Mouse (Mus musculus): ENCODE results near the gene Lck.

- no peak for TF ChIP-seq CTCF (IDR thresholded peaks at IDR 0.05; ENCODE audit: low read depth, low read length)
- no peak for TF ChIP-seq POLR2A (IDR thresholded peaks at IDR 0.05; ENCODE audit: borderline replicate concordance, low read depth, low read length)
These were observed 12.3 kb upstream of the Lck start for GRCm38 (mm10) chr4:129585773-129586172.

Data from bone marrow macrophage, adult 2 months (primary cell).